Mouse (Mus musculus) lung, postnatal 0 days (tissue): ENCODE results near the gene Armh3. TPM values are rescaled to one million over a fixed set of nuclear protein-coding genes. Genes with fewer than 3 reads are reported as not detected.

Experiments
- ATAC-seq: fragments of 200-750 bp; cut with Nextera tagmentation; 2 replicates; pipeline ENCODE4 v1.8.0; 2017; ENCODE audit warnings: moderate library complexity
- DNase-seq: peaks from one replicate; pipeline ENCODE4 v3.0.0-alpha.2; 2016; ENCODE audit warnings: low spot score
- H3K27ac ChIP-seq: fragments of 300-500 bp; sonication (generic); 2 replicates; pipeline ENCODE4 v1.5.1; 2014; ENCODE audit warnings: antibody characterized with exemption, mild to moderate bottlenecking, low read length, mixed read lengths
- H3K27me3 ChIP-seq: fragments of 300-500 bp; sonication (generic); replicated peaks from 2 replicates; pipeline ENCODE4 v1.6.1; 2014; ENCODE audit warnings: low read length, mixed read lengths; ENCODE audit not compliant: insufficient read depth
- H3K36me3 ChIP-seq: fragments of 300-500 bp; sonication (generic); 2 replicates; pipeline ENCODE4 v1.6.1; 2014; ENCODE audit warnings: low read length, mixed read lengths; ENCODE audit not compliant: insufficient read depth
- H3K4me1 ChIP-seq: fragments of 300-500 bp; sonication (generic); 2 replicates; pipeline ENCODE4 v1.6.1; 2014; ENCODE audit warnings: antibody characterized with exemption, low read depth, low read length, mixed read lengths; ENCODE audit not compliant: insufficient read depth
- H3K4me2 ChIP-seq: fragments of 300-500 bp; sonication (generic); replicated peaks from 2 replicates; pipeline ENCODE4 v1.6.1; 2014; ENCODE audit warnings: low read depth, mild to moderate bottlenecking, low read length, moderate library complexity, mixed read lengths
- H3K4me3 ChIP-seq: fragments of 300-500 bp; sonication (generic); 2 replicates; pipeline ENCODE4 v1.5.1; 2014; ENCODE audit warnings: low read depth, low read length
- H3K9ac ChIP-seq: fragments of 300-500 bp; sonication (generic); replicated peaks from 2 replicates; pipeline ENCODE4 v1.6.1; 2014; ENCODE audit warnings: low read depth, mild to moderate bottlenecking
- H3K9me3 ChIP-seq: fragments of 300-500 bp; sonication (generic); 2 replicates; pipeline ENCODE4 v1.6.1; 2016; ENCODE audit warnings: low read length, mixed read lengths
- CTCF ChIP-seq: IDR thresholded peaks from 2 replicates; pipeline ENCODE4 v1.5.1; 2016; ENCODE audit warnings: antibody characterized with exemption, mild to moderate bottlenecking
- EP300 ChIP-seq: IDR thresholded peaks from 2 replicates; pipeline ENCODE4 v1.6.1; 2016; ENCODE audit warnings: antibody characterized with exemption, mild to moderate bottlenecking, control low read depth
- WGBS: fragments of 180-500 bp; shearing (Covaris S2); extraction: QIAGEN DNeasy Blood & Tissue Kit; methylation state at CpG from one replicate; pipeline ENCODE4 v1.1.7; 2014; 5-methylcytosine and 5-hydroxymethylcytosine counted together
- polyA plus RNA-seq: library from polyadenylated mRNA; unstranded; fragments of >200 nt; fragmentation: Nextera tagmentation; extraction: Ambion mirVana; gene quantifications from 2 replicates; pipeline ENCODE4 v1.2.1, GENCODE M21; 2015

Armh3 gene
- polyA plus RNA-seq, 1 experiment from 2014 or later = 9.0 TPM

DNA sequence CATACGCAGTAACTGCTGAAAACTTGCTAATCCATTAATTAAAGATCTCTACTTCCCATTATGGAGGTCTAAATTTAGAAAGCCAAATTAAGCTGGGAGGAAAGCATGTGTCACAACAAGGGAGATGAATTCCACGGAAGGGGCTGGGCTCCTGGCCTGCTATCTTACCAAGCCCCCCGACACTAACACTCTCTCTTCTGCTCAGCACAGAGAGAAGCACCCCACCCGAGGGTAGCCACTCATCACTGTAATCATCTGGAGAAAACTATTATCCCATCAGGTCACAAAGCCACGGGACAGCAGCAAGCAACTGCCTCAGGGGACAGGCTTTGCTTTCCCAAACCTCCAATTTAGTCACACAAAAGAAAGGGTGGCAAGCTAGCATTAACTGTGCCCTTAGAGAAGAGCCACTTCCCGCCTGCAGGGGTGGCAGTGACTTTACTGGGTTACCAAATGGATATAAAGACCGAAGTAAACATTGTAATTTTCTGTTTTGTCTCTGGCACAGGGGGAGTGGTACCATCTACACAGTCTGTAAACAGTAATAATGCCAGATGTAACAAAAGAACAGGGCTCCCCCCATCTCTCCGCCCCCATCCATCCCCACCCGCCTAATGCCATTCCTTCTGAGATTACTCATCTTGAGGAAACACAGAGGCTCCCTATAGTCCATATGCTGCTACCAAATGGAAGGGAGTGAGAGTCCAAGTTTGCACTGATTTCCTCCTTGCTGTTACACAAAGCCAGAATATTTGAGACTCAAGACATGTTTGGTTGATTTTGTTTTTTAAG is 77.8 kb downstream of the Armh3 start:
- H3K27me3 ChIP-seq = no peaks in the 10 kb centered on the region
- ATAC-seq (no peak), DNase-seq (no peak)
- TF ChIP-seq CTCF (no peak), EP300 (no peak)
- H3K36me3 ChIP-seq = no peaks in the 10 kb centered on the region
- no peak overlapping the region for H3K27ac ChIP-seq
- H3K4me2 ChIP-seq = no peak overlapping the region
- WGBS = 80% methylated on average over 9 of the region's 9 CpGs
- H3K9ac ChIP-seq = no peak overlapping the region
- no peak overlapping the region for H3K4me3 ChIP-seq
- no peaks in the 10 kb centered on the region for H3K9me3 ChIP-seq
- no peaks in the 10 kb centered on the region for H3K4me1 ChIP-seq

DNA sequence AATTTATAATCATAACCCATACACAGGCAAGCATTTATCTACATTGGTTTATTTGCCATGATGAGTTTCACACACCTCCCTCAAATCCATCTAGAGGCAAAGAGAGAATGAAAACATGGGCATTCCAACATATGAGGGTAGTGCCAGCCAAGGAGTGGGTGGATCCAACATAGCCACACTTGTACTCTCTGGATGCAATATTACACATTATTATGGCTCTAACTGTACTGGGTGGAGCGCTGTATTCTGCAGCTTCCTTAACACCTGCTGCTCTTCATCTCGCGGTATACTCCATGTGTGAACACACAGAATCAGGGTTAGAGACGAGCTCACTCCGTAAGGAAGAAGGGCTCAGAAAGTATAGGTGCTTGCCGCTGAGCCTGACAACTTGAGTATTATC is 79.9 kb downstream of the Armh3 start:
- Histone ChIP-seq H3K9me3 (no peaks in the 10 kb centered on the region), H3K27me3 (no peaks in the 10 kb centered on the region), H3K9ac (no peak overlapping the region), H3K4me2 (no peak overlapping the region), H3K4me1 (no peaks in the 10 kb centered on the region), H3K27ac (no peak overlapping the region), H3K4me3 (no peak overlapping the region), H3K36me3 (peaks cover 3% of the 10 kb centered on the region; the same call in 1 of the 2 replicates)
- DNase-seq (no peak), ATAC-seq (no peak)
- WGBS = 93% methylated on average over 6 of the region's 6 CpGs
- no peak for TF ChIP-seq EP300
- no peak for TF ChIP-seq CTCF

DNA sequence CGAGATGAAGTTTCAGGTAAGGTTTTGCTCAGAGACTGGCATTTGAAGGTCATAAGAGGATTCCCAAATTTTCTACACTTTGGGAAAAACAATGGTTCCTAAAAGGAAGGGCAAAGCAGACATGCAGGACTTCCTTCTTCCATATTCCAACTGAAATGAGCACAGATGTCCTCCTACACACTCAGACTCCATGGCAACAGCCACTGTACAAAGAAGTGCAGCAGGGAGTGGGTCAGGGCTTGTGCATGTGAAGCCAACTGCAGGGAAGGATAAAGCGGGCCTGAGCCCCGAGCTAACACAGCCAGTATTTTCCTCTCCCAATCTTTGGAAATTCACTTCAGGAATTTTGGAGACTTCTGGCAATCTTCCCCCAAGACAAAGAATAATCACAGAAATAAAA is 80.4 kb downstream of the Armh3 start:
- no peak overlapping the region for H3K27ac ChIP-seq
- DNase-seq (no peak), ATAC-seq (no peak)
- H3K9ac ChIP-seq = no peak overlapping the region
- no peaks in the 10 kb centered on the region for H3K9me3 ChIP-seq
- no peak overlapping the region for H3K4me3 ChIP-seq
- TF ChIP-seq CTCF (no peak), EP300 (no peak)
- no peaks in the 10 kb centered on the region for H3K4me1 ChIP-seq
- H3K4me2 ChIP-seq = no peak overlapping the region
- H3K36me3 ChIP-seq = peaks cover 3% of the 10 kb centered on the region; the same call in 1 of the 2 replicates
- H3K27me3 ChIP-seq = no peaks in the 10 kb centered on the region
- 72% methylated on average over 3 of the region's 3 CpGs for WGBS

GRCm38 (mm10) chr19:45916461-45916860 is 81.8 kb downstream of the Armh3 start:
- ATAC-seq (no peak), DNase-seq (no peak)
- WGBS = 79% methylated on average over 4 of the region's 4 CpGs
- H3K9ac ChIP-seq = no peak overlapping the region
- H3K4me3 ChIP-seq = no peak overlapping the region
- H3K36me3 ChIP-seq = peaks cover 3% of the 10 kb centered on the region; the same call in 1 of the 2 replicates
- H3K9me3 ChIP-seq = no peaks in the 10 kb centered on the region
- no peak overlapping the region for H3K27ac ChIP-seq
- TF ChIP-seq CTCF (no peak), EP300 (no peak)
- no peaks in the 10 kb centered on the region for H3K4me1 ChIP-seq
- H3K27me3 ChIP-seq = no peaks in the 10 kb centered on the region
- H3K4me2 ChIP-seq = no peak overlapping the region

GRCm38 (mm10) chr19:45916026-45916425 is 82.3 kb downstream of the Armh3 start:
- H3K4me1 ChIP-seq = no peaks in the 10 kb centered on the region
- H3K36me3 ChIP-seq = peaks cover 3% of the 10 kb centered on the region; the same call in 1 of the 2 replicates
- DNase-seq (no peak), ATAC-seq (no peak)
- no peak for TF ChIP-seq CTCF
- no peak for TF ChIP-seq EP300
- no peak overlapping the region for H3K9ac ChIP-seq
- H3K27me3 ChIP-seq = no peaks in the 10 kb centered on the region
- 91% methylated on average over 3 of the region's 3 CpGs for WGBS
- no peak overlapping the region for H3K4me3 ChIP-seq
- no peaks in the 10 kb centered on the region for H3K9me3 ChIP-seq
- H3K4me2 ChIP-seq = no peak overlapping the region
- no peak overlapping the region for H3K27ac ChIP-seq

- no peak overlapping the region for H3K9ac ChIP-seq
- no peak overlapping the region for H3K27ac ChIP-seq
- H3K9me3 ChIP-seq = no peaks in the 10 kb centered on the region
- peaks cover 3% of the 10 kb centered on the region; the same call in 1 of the 2 replicates for H3K36me3 ChIP-seq
- H3K27me3 ChIP-seq = no peaks in the 10 kb centered on the region
- 43% methylated on average over 5 of the region's 5 CpGs for WGBS
- no peaks in the 10 kb centered on the region for H3K4me1 ChIP-seq
- no peak overlapping the region for H3K4me2 ChIP-seq
- ATAC-seq (no peak), DNase-seq (no peak)
- H3K4me3 ChIP-seq = no peak overlapping the region
- TF ChIP-seq CTCF = no peak
- no peak for TF ChIP-seq EP300
Observed at GRCm38 (mm10) chr19:45913036-45913435, 85.3 kb downstream of the Armh3 start.
